Mouse (Mus musculus): Measurements from ENCODE around the gene Gm13769.
"Not testable (repeated sequence)": the region's sequence is repeated elsewhere in the genome, so short reads cannot be mapped to it uniquely, and the experiment has no call there.

The Gm13769 gene

DNA sequence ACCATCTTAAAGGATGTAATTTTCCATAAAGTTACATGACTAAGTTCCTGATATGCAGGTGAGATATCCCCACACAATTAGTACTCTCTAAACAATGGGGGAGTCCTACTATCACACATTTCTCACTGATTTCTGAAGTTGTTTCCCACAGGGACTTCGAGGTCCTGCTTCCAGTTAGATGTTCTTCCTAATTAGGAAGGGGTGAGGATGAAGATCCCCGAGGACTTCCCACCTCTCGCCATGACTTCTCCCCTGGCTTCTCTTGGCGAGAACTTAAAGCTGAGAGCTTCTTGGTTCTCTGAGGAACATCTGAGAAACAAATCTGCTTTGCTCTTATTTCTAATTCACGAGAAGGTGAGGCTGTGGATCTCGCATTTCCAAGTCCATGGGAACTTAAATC, at the start of gene Gm13769:
TSS of gene Gm13769 (plus strand) at position 301 of the 400 bp plus-strand sequence.
- not testable (repeated sequence) for DNase-seq

GRCm38 (mm10) chr2:90292741-90293140, 29.3 kb upstream of the Gm13769 start, which contains the start of gene Olfr1272:
Gene Olfr1272 (minus strand): TSS chr2:90292841.
- DNase-seq, result no peak

DNA sequence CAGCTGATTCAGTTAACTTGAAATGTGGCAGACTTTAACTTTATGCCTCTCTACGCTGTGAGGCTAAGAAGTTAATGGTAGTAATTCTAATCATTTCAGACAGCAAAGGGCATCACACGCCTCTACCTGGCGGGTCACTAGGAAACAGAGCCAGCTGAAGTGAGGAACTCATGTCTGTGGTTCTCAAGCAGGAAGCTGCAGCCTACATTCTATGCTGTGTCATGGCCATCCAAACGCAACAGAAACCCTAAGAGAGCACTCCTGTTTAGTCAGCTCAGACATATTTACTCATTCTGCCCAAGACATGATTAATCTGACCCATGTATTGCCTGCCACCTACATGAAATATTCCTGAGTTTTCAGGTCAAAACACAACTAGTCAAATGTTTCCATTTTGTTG, 24.7 kb downstream of the Gm13769 start:
- not testable (repeated sequence) for DNase-seq

- not testable (repeated sequence) for DNase-seq
Measured at GRCm38 (mm10) chr2:90351047-90351446, 29.0 kb downstream of the Gm13769 start.

DNA sequence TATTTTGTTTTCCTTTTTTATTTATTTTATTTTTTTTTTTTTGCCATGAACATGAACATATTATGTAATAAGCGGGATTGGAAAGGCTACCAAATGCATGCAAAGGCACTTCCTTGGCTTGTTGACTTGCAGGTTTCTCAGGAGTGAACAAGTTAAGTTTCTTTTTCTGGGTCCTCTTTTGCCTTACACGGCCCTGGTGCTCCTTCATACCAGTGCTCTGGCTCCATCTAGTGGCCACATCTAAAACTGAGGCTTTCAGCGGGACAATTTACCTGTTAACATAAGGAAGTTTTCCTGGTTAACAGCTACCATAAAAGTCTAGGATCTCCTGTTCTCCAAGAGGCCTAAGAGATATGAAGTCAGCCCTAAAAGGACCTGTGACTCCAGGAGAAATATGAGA, 29.5 kb downstream of the Gm13769 start:
- not testable (repeated sequence) for DNase-seq

- DNase-seq, result not testable (repeated sequence)
Measured at GRCm38 (mm10) chr2:90359229-90359628, 37.2 kb downstream of the Gm13769 start.

GRCm38 (mm10) chr2:90360199-90360598, 38.2 kb downstream of the Gm13769 start:
- DNase-seq, result not testable (repeated sequence)

Data from cerebellum, postnatal 36 days (tissue).